ENCODE assay signal across 20 mouse cellular contexts in the genomic region with DNA sequence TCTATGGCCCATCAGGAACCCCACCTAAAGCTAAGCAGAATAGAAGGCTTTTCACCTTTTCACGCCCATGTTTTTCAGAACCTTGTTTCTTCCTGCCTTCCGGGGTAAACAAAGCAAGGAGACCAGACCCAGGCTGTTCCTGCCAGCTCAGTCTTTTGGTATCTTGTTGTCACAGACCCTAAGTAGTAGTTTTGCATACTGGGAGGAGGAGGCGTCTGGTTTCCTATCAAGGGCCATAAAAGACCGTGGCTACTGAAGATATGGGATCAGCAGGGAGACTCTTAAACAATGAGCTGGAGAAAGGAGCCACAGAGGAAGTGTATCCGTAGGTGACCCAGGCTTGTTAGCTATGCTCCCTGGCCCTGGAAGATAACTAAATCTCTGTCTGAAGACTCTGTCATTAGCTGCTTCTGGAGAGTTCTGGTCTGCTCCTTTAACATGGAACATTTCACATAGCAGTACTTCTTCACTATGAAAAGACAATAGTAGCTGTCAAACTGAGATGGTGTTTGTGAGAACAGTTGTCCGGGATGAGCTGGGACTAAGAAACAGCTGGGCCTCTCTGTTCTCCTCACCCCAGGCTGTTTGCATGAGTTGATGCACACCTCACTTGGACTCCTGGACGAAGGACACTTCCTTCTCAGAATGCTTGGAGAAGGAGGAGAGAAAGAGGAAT.
DNase-seq lines count a peak whose midpoint lies in the region; ATAC-seq lines count a peak whose summit lies in the region.
"Had no signal": no experiment of that assay in that cellular context is flagged by ENCODE, and none has a peak within 500 bp of the region (broad histone marks: within the 10 kb centered on the region; RNA-seq: fewer than 3 reads in every experiment).

No protein-coding gene starts in this region.

- intact Hi-C loops in gastrocnemius, postnatal 36 days (cut with DNase I): no loop called here

- H3K4me1 ChIP-seq in heart, embryonic 12.5 days (replicated peaks): peaks cover 22% of the 10 kb centered on the region
- H3K4me1 ChIP-seq in lung, embryonic 16.5 days (replicated peaks; ENCODE audit: control insufficient read depth, insufficient read depth, low read length): no peaks in the 10 kb centered on the region
- H3K4me1 ChIP-seq: embryonic facial prominence, embryonic 10.5 days; hindbrain, embryonic 10.5 days; intestine, embryonic 15.5 days had no signal

- no peak overlapping the region for H3K27ac ChIP-seq in heart, embryonic 12.5 days (ENCODE audit: poor library complexity, severe bottlenecking)
- H3K27ac ChIP-seq in lung, embryonic 16.5 days (ENCODE audit: low read length): no peak overlapping the region
- H3K27ac ChIP-seq: embryonic facial prominence, embryonic 10.5 days; heart, adult 2 months; heart, embryonic 15.5 days; hindbrain, embryonic 10.5 days; hindbrain, embryonic 14.5 days; intestine, embryonic 15.5 days had no signal

- no peak for DNase-seq in heart, adult 9 months (ENCODE audit: low spot score in 2 of 2)
- DNase-seq in lung, postnatal 4 days: no peak
- DNase-seq in ES-CJ7 (ENCODE audit: low read depth, low spot score) (peak; percentile 27), ZHBTc4 (ENCODE audit: low read depth, low spot score) (peak; percentile 66)
- DNase-seq in gastrocnemius, postnatal 36 days: no peak
- DNase-seq: adrenal gland, adult 8-10 months; adrenal gland, postnatal 36 days; cerebellum, adult 2 months; cerebellum, postnatal 10 days; heart, adult 2 months; heart, postnatal 14 days had no signal

- H3K9ac ChIP-seq in heart, embryonic 12.5 days: no peak overlapping the region
- no peak overlapping the region for H3K9ac ChIP-seq in lung, embryonic 16.5 days (ENCODE audit: low read length)
- H3K9ac ChIP-seq: heart, embryonic 15.5 days; hindbrain, embryonic 14.5 days; intestine, embryonic 15.5 days had no signal

- no peaks in the 10 kb centered on the region for H3K27me3 ChIP-seq in heart, embryonic 12.5 days (replicated peaks)
- H3K27me3 ChIP-seq in lung, embryonic 16.5 days (ENCODE audit: control insufficient read depth, insufficient read depth, low read depth, low read length): no peaks in the 10 kb centered on the region
- H3K27me3 ChIP-seq: heart, embryonic 15.5 days; intestine, embryonic 15.5 days; Patski had no signal

- no peak overlapping the region for H3K4me3 ChIP-seq in heart, embryonic 12.5 days
- no peak overlapping the region for H3K4me3 ChIP-seq in lung, embryonic 16.5 days (ENCODE audit: low read length)
- H3K4me3 ChIP-seq: embryonic facial prominence, embryonic 10.5 days; heart, adult 2 months; heart, embryonic 15.5 days; hindbrain, embryonic 10.5 days; intestine, embryonic 15.5 days had no signal

- 0 out of 2 replicates have a peak, but pooled peaks have one; percentile 25 for ATAC-seq in heart, embryonic 12.5 days (ENCODE audit: insufficient number of reproducible peaks, low FRiP score)
- peak; percentile 71 for ATAC-seq in lung, embryonic 16.5 days (ENCODE audit: low read depth)
- ATAC-seq: forebrain, embryonic 14.5 days; intestine, embryonic 15.5 days; Patski had no signal

- WGBS in heart, embryonic 12.5 days: 29% methylated on average over 7 of the region's 7 CpGs
- WGBS in lung, embryonic 16.5 days: 39% methylated on average over 7 of the region's 7 CpGs

- no peaks in the 10 kb centered on the region for H3K9me3 ChIP-seq in heart, embryonic 12.5 days (replicated peaks)
- H3K9me3 ChIP-seq in lung, embryonic 16.5 days (ENCODE audit: control insufficient read depth, low read length): no peaks in the 10 kb centered on the region
- H3K9me3 ChIP-seq: embryonic facial prominence, embryonic 10.5 days; heart, embryonic 15.5 days; hindbrain, embryonic 10.5 days; intestine, embryonic 15.5 days had no signal

- H3K4me2 ChIP-seq in heart, embryonic 12.5 days: no peak overlapping the region
- no peak overlapping the region for H3K4me2 ChIP-seq in lung, embryonic 16.5 days (ENCODE audit: low read depth, low read length)
- H3K4me2 ChIP-seq: heart, embryonic 15.5 days; hindbrain, embryonic 14.5 days; intestine, embryonic 15.5 days had no signal

- no peaks in the 10 kb centered on the region for H3K36me3 ChIP-seq in heart, embryonic 12.5 days
- H3K36me3 ChIP-seq in lung, embryonic 16.5 days (ENCODE audit: control insufficient read depth, insufficient read depth, low read length): no peaks in the 10 kb centered on the region
- H3K36me3 ChIP-seq: embryonic facial prominence, embryonic 10.5 days; heart, embryonic 15.5 days; hindbrain, embryonic 10.5 days; intestine, embryonic 15.5 days had no signal

Comparison
In these comparisons a context has a peak if more than half of its experiments do, and no peak if none do; other contexts are left out.
1. DNase-seq: peak in ES-CJ7 (single experiment) and ZHBTc4 (single experiment); none in heart, adult 9 months (0 of 2), lung, postnatal 4 days (0 of 2) and gastrocnemius, postnatal 36 days (0 of 2).